Mouse (Mus musculus): ENCODE results near the gene Fcgr1.

GRCm38 (mm10) chr3:96250890-96251289, 42.9 kb downstream of the Fcgr1 start:
- TF ChIP-seq POLR2A (IDR thresholded peaks at IDR 0.05; ENCODE audit: extremely low read depth, insufficient read depth, low read length) (no peak), CTCF (IDR thresholded peaks at IDR 0.05; ENCODE audit: extremely low read depth, insufficient read depth, low read length) (no peak)
